Mouse (Mus musculus): ENCODE measurements at regions not wholly inside any gene's neighbourhood (a gene's known extent, or its start where the extent isn't known, plus 50 kb on each side); places are given as distances from the start of the nearest gene placed in this dataset.

DNA sequence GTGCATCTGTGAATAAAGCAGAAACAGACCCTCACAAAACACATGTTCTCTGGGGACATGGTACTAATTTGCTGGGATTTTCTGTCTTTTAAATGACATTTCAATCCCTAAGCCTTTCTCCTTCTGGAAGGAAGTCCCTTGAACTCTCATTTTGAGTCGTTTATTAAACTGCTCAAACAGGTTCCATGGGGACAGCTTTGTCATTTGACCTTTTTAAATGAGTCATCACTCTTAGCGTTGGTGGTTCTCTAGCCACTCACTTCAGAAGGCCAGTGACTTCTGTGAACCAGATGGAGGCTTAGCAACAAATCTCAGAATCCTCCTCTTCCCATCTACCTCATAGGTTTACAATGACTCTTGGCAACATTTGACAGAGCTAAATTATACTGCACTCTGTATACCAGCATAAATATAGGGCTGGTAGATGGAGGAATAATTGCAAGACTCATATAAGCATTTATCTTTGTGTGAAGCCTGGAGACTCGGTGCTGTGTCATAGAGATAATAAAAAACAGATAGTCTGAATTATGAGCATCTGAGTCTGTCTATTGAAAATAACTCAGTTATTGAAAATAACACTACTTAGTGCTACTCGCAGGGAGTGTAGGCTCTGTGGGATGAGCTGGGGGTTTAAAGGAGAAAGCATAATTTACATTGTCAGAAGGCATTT lies 185.4 kb upstream of the Crbn start:
- Histone ChIP-seq H3K9me3 (ENCODE audit: control insufficient read depth, low read length) (no peaks in the 10 kb centered on the region), H3K36me3 (ENCODE audit: control insufficient read depth, insufficient read depth, low read length) (no peaks in the 10 kb centered on the region), H3K4me1 (ENCODE audit: control insufficient read depth, insufficient read depth, low read length) (no peaks in the 10 kb centered on the region), H3K27me3 (ENCODE audit: control insufficient read depth, insufficient read depth, low read length) (no peaks in the 10 kb centered on the region), H3K9ac (replicated peaks; ENCODE audit: low read length) (no peak overlapping the region), H3K27ac (replicated peaks; ENCODE audit: low read depth, low read length) (no peak overlapping the region), H3K4me2 (ENCODE audit: low read length) (no peak overlapping the region), H3K4me3 (replicated peaks; ENCODE audit: low read depth, low read length) (no peak overlapping the region)
- DNase-seq: no peak
- 63% methylated on average over 4 of the region's 4 CpGs for WGBS
- no peak for ATAC-seq (ENCODE audit: low FRiP score, low TSS enrichment)

DNA sequence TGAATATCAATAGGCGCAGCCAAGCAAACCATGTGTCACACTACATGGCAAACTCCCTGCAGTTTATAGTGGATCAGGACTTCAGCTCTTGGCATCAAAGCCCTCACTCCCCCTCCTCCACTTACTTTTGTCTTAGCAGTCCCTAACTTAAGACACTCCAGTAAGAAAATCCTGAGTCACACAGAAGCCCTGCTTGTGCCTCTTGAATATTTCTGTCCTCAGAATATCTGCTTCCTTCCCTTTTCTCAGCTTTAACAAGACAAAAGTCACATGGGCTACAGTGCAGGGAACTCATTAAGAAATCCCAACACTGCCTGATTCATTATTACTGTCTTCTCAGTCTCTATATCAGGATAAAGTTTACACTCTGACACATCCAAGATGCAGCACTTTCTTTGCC lies 191.7 kb upstream of the Crbn start:
- Histone ChIP-seq H3K4me1 (ENCODE audit: control insufficient read depth, insufficient read depth, low read length) (no peaks in the 10 kb centered on the region), H3K9me3 (ENCODE audit: control insufficient read depth, low read length) (no peaks in the 10 kb centered on the region), H3K4me3 (replicated peaks; ENCODE audit: low read depth, low read length) (no peak overlapping the region), H3K4me2 (ENCODE audit: low read length) (no peak overlapping the region), H3K27me3 (ENCODE audit: control insufficient read depth, insufficient read depth, low read length) (no peaks in the 10 kb centered on the region), H3K27ac (replicated peaks; ENCODE audit: low read depth, low read length) (no peak overlapping the region), H3K9ac (replicated peaks; ENCODE audit: low read length) (no peak overlapping the region), H3K36me3 (ENCODE audit: control insufficient read depth, insufficient read depth, low read length) (no peaks in the 10 kb centered on the region)
- WGBS: 84% methylated on average over 1 of the region's 1 CpGs
- ATAC-seq (ENCODE audit: low FRiP score, low TSS enrichment): no peak
- DNase-seq: no peak

DNA sequence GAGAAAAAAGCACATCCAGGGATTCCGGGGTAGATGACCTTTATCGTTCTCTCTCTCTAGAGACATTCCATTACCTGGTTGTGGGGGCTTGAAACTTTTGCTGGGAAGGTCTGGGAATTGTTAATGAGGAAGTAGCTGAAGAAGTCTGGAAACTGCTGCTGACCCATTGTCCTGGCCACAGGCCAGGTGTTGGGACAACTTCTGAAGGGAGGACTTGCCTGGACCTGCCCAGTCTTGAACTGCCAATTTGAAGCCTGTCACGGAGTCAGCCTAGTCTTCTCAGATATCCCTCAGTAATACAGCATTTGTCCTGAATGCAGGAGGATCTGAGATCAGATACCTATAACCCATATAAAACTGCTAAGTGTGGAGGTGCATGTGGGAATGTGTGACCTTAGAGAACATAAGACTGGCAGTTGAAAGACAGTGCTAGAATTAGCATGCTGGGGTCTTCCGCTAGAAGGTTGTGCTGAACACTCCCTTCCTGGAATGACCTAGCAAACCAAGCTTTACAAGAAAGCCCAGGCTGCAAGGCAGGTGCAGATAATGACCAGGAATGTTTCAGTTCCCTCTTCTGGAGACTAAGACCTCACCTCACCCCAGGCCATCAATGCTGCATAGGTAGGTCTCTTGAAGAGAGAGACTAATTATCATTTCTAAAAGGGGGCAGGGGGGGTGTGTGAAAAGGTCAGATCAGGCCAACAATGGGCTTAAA lies 204.7 kb upstream of the Crbn start:
- DNase-seq: no peak
- H3K4me2 ChIP-seq (ENCODE audit: low read length): no peak overlapping the region
- no peaks in the 10 kb centered on the region for H3K27me3 ChIP-seq (ENCODE audit: control insufficient read depth, insufficient read depth, low read length)
- no peaks in the 10 kb centered on the region for H3K9me3 ChIP-seq (ENCODE audit: control insufficient read depth, low read length)
- H3K27ac ChIP-seq (replicated peaks; ENCODE audit: low read depth, low read length): no peak overlapping the region
- no peak for ATAC-seq (ENCODE audit: low FRiP score, low TSS enrichment)
- H3K4me3 ChIP-seq (replicated peaks; ENCODE audit: low read depth, low read length): no peak overlapping the region
- no peaks in the 10 kb centered on the region for H3K4me1 ChIP-seq (ENCODE audit: control insufficient read depth, insufficient read depth, low read length)
- H3K36me3 ChIP-seq (ENCODE audit: control insufficient read depth, insufficient read depth, low read length): no peaks in the 10 kb centered on the region
- 96% methylated on average over 4 of the region's 4 CpGs for WGBS
- no peak overlapping the region for H3K9ac ChIP-seq (replicated peaks; ENCODE audit: low read length)

DNA sequence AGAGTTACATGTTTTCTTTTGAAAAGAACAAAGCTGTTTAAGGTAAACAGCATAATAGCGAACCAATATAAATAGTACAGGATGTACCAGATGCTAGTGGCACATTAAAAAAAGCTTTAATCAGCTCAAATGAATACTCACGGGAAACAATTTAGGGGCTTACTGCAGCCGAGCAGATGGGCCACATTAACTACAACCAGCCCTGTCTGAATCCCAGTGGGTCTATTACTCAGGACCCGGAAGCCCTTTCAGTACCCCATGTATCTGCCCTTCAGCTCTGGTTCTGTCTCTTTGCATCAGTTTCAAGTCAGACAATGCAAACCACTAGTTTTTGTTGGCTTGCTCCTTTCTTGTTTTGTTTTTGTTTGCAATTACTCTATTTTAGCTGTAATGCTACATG lies 210.9 kb upstream of the Crbn start:
- DNase-seq (peak; percentile 60), ATAC-seq (ENCODE audit: low FRiP score, low TSS enrichment) (peak; percentile 61; the same call in 1 of the 2 replicates)
- H3K36me3 ChIP-seq (ENCODE audit: control insufficient read depth, insufficient read depth, low read length): no peaks in the 10 kb centered on the region
- no peak overlapping the region for H3K4me2 ChIP-seq (ENCODE audit: low read length)
- H3K9ac ChIP-seq (replicated peaks; ENCODE audit: low read length): no peak overlapping the region
- H3K9me3 ChIP-seq (ENCODE audit: control insufficient read depth, low read length): no peaks in the 10 kb centered on the region
- H3K4me1 ChIP-seq (ENCODE audit: control insufficient read depth, insufficient read depth, low read length): peaks cover 16% of the 10 kb centered on the region
- H3K27ac ChIP-seq (replicated peaks; ENCODE audit: low read depth, low read length): no peak overlapping the region
- 46% methylated on average over 4 of the region's 4 CpGs for WGBS
- no peak overlapping the region for H3K4me3 ChIP-seq (replicated peaks; ENCODE audit: low read depth, low read length)
- H3K27me3 ChIP-seq (ENCODE audit: control insufficient read depth, insufficient read depth, low read length): no peaks in the 10 kb centered on the region

DNA sequence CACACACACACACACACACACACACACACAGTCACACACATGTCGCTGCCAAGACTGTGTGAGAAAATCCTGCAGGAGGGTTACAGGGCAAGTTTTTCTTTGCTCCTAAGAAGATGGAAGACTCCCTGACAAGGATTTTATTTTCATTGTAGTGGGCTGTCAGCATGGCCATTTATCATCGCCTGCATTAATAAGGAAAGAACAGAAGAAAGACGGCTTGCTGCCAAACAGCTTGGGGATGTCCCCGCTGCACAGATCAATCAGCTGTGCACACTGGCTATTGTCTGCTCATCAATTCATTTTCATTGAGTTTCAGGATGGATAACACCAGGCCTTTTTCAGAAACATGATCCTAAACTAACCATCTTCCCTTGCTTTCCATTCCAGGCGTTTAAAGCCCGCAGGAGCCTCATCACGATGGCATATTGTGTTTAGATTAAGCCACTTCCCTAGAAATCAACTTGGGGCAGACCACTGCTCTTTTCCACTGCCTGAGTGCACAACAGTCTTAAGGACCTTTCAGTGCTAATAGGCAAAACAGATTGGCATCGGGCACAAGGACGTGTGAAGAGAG lies 213.1 kb upstream of the Crbn start:
- Histone ChIP-seq H3K36me3 (ENCODE audit: control insufficient read depth, insufficient read depth, low read length) (no peaks in the 10 kb centered on the region), H3K4me1 (ENCODE audit: control insufficient read depth, insufficient read depth, low read length) (peaks cover 16% of the 10 kb centered on the region), H3K4me3 (replicated peaks; ENCODE audit: low read depth, low read length) (no peak overlapping the region), H3K9ac (replicated peaks; ENCODE audit: low read length) (peak overlapping the region; percentile 36; the same call in 1 of the 2 replicates), H3K27ac (replicated peaks; ENCODE audit: low read depth, low read length) (peak overlapping the region; percentile 74), H3K9me3 (ENCODE audit: control insufficient read depth, low read length) (no peaks in the 10 kb centered on the region), H3K4me2 (ENCODE audit: low read length) (peak overlapping the region; percentile 40), H3K27me3 (ENCODE audit: control insufficient read depth, insufficient read depth, low read length) (no peaks in the 10 kb centered on the region)
- peak; percentile 59 for DNase-seq
- WGBS: 4% methylated on average over 9 of the region's 9 CpGs
- ATAC-seq (ENCODE audit: low FRiP score, low TSS enrichment): peak; percentile 82

DNA sequence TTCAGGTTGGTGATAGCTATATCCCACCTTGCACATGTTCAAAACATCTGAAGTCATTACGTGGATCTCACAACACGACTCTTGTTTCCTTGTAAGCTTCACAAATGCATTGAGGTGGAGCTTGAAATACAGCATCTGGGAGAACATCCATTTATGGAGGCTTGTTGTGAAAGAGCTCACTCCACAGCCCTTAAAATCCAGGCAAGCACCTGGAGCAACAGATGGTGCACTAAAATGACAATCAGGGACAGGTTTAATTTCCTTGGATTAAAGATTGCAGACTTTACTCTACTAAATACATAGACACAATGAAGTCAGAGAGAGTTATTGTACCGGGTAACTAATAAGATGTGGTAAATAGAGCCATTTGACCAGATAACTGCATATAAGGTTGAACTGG lies 219.2 kb upstream of the Crbn start:
- ATAC-seq (ENCODE audit: low FRiP score, low TSS enrichment) (no peak), DNase-seq (no peak)
- no peaks in the 10 kb centered on the region for H3K9me3 ChIP-seq (ENCODE audit: control insufficient read depth, low read length)
- H3K4me2 ChIP-seq (ENCODE audit: low read length): no peak overlapping the region
- no peaks in the 10 kb centered on the region for H3K4me1 ChIP-seq (ENCODE audit: control insufficient read depth, insufficient read depth, low read length)
- WGBS: 88% methylated on average over 3 of the region's 3 CpGs
- no peak overlapping the region for H3K27ac ChIP-seq (replicated peaks; ENCODE audit: low read depth, low read length)
- no peaks in the 10 kb centered on the region for H3K27me3 ChIP-seq (ENCODE audit: control insufficient read depth, insufficient read depth, low read length)
- no peaks in the 10 kb centered on the region for H3K36me3 ChIP-seq (ENCODE audit: control insufficient read depth, insufficient read depth, low read length)
- no peak overlapping the region for H3K4me3 ChIP-seq (replicated peaks; ENCODE audit: low read depth, low read length)
- no peak overlapping the region for H3K9ac ChIP-seq (replicated peaks; ENCODE audit: low read length)

DNA sequence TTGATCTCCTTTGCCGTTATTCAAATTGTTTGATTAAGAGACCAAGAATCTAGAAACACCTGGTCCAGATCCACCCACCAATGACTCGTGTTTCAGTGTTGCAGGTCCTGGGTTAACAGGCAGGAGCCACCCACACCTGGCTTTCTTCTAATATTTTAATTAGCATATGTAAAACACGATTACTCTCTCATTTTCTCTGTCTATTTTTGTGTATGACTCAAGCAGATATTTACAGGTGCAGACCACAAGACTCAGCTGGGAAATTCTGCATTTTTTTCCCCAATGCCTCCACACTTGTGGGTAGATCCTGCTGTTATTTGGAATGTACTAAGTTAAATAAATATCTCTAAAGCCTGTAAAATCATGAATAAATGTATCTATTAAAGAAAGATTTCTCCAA lies 245.3 kb upstream of the Crbn start:
- WGBS: 84% methylated on average over 3 of the region's 3 CpGs
- no peaks in the 10 kb centered on the region for H3K36me3 ChIP-seq (ENCODE audit: control insufficient read depth, insufficient read depth, low read length)
- DNase-seq (no peak), ATAC-seq (ENCODE audit: low FRiP score, low TSS enrichment) (no peak)
- H3K27me3 ChIP-seq (ENCODE audit: control insufficient read depth, insufficient read depth, low read length): no peaks in the 10 kb centered on the region
- H3K9ac ChIP-seq (replicated peaks; ENCODE audit: low read length): no peak overlapping the region
- H3K4me3 ChIP-seq (replicated peaks; ENCODE audit: low read depth, low read length): no peak overlapping the region
- H3K4me2 ChIP-seq (ENCODE audit: low read length): no peak overlapping the region
- H3K4me1 ChIP-seq (ENCODE audit: control insufficient read depth, insufficient read depth, low read length): no peaks in the 10 kb centered on the region
- no peaks in the 10 kb centered on the region for H3K9me3 ChIP-seq (ENCODE audit: control insufficient read depth, low read length)
- no peak overlapping the region for H3K27ac ChIP-seq (replicated peaks; ENCODE audit: low read depth, low read length)

DNA sequence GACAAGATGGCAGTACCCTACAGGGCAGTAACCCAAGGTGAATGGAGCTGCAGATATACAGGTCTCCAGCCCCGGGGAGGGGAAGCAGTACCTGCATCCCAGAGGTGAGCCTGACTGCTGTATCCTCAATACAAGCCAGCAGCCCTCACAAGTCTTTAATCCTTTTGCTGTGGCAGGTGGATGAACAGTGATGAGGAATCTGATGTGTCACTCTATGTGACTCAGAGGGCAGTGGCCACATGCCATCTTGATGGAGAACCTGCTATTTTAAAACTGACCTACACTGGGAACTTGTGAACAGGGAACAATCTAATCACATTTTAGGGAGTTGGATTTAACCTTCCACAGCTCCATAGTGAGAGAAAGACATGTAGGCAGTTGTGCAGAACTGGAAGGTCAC lies 251.7 kb upstream of the Crbn start:
- no peak overlapping the region for H3K4me3 ChIP-seq (replicated peaks; ENCODE audit: low read depth, low read length)
- 92% methylated on average over 1 of the region's 1 CpGs for WGBS
- no peak for DNase-seq
- no peaks in the 10 kb centered on the region for H3K36me3 ChIP-seq (ENCODE audit: control insufficient read depth, insufficient read depth, low read length)
- H3K4me2 ChIP-seq (ENCODE audit: low read length): no peak overlapping the region
- no peaks in the 10 kb centered on the region for H3K27me3 ChIP-seq (ENCODE audit: control insufficient read depth, insufficient read depth, low read length)
- no peak overlapping the region for H3K27ac ChIP-seq (replicated peaks; ENCODE audit: low read depth, low read length)
- no peak for ATAC-seq (ENCODE audit: low FRiP score, low TSS enrichment)
- H3K9ac ChIP-seq (replicated peaks; ENCODE audit: low read length): no peak overlapping the region
- H3K9me3 ChIP-seq (ENCODE audit: control insufficient read depth, low read length): no peaks in the 10 kb centered on the region
- no peaks in the 10 kb centered on the region for H3K4me1 ChIP-seq (ENCODE audit: control insufficient read depth, insufficient read depth, low read length)

DNA sequence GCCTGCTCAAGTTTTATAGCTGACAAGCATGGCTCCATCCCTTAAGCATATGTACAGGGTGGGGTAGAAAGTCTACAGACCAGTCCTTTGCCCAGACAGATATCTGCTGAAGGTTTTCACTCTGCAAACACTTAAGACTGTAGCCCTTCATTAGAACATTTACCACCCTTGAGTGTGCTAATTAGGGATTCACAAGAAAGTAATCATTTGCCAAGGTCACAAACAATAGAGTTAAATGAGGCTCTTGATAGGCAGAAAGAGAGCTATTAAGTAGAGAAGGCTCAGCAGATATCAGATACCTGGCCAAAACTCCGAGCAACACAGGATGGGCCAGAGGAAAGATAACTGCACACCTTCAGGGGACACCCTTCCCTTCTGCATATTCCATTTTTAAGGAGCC lies 252.3 kb upstream of the Crbn start:
- 87% methylated on average over 1 of the region's 1 CpGs for WGBS
- DNase-seq: no peak
- no peaks in the 10 kb centered on the region for H3K4me1 ChIP-seq (ENCODE audit: control insufficient read depth, insufficient read depth, low read length)
- H3K27me3 ChIP-seq (ENCODE audit: control insufficient read depth, insufficient read depth, low read length): no peaks in the 10 kb centered on the region
- H3K9me3 ChIP-seq (ENCODE audit: control insufficient read depth, low read length): no peaks in the 10 kb centered on the region
- H3K36me3 ChIP-seq (ENCODE audit: control insufficient read depth, insufficient read depth, low read length): no peaks in the 10 kb centered on the region
- no peak overlapping the region for H3K27ac ChIP-seq (replicated peaks; ENCODE audit: low read depth, low read length)
- H3K9ac ChIP-seq (replicated peaks; ENCODE audit: low read length): no peak overlapping the region
- H3K4me2 ChIP-seq (ENCODE audit: low read length): no peak overlapping the region
- no peak for ATAC-seq (ENCODE audit: low FRiP score, low TSS enrichment)
- no peak overlapping the region for H3K4me3 ChIP-seq (replicated peaks; ENCODE audit: low read depth, low read length)

All from midbrain, embryonic 14.5 days (tissue).